Mouse (Mus musculus): ENCODE results near the gene Gm11549. TPM values are rescaled to one million over a fixed set of nuclear protein-coding genes. Genes with fewer than 3 reads are reported as not detected.

The Gm11549 gene
- polyA plus RNA-seq, 1 experiment = not detected

DNA sequence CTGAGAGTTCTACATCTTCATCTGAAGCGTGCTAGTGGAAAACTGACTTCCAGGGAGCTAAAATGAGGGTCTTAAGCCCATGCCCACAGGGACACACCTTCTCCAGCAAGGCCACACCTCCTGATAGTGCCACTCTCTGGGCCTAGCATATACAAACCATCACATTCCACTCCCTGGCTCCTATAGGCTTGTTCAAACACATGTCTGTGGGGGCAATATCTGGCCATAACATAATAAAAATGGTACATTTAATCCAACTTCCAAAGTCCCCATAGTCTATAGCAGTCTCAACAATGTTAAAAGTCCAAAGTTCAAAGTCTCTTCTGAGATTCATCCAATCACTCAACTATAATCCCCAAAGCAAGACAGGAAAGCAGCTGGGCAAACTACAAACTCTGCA, 36.0 kb upstream of the Gm11549 start:
- Histone ChIP-seq H3K79me2 (ENCODE audit: control insufficient read depth, insufficient read depth) (peaks cover 7% of the 10 kb centered on the region), H3K27me3 (ENCODE audit: control insufficient read depth, insufficient read depth, insufficient read length) (no peaks in the 10 kb centered on the region), H3K36me3 (ENCODE audit: control insufficient read depth, insufficient read depth) (peaks cover 25% of the 10 kb centered on the region), H3ac (ENCODE audit: control insufficient read depth, insufficient read length) (no peak overlapping the region), H3K4me2 (ENCODE audit: low read depth) (no peak overlapping the region), H3K4me3 (no peak overlapping the region)
- no peak for TF ChIP-seq TCF3 (IDR thresholded peaks at IDR 0.05; ENCODE audit: insufficient read length, low read depth)
- no peak for TF ChIP-seq TCF12 (IDR thresholded peaks at IDR 0.05; ENCODE audit: insufficient read depth, poor library complexity, severe bottlenecking)
- no peak for TF ChIP-seq POLR2A (IDR thresholded peaks at IDR 0.05; ENCODE audit: insufficient read length, low read depth)
- TF ChIP-seq MAX (IDR thresholded peaks at IDR 0.05; ENCODE audit: low read depth) = no peak
- no peak for TF ChIP-seq USF1 (IDR thresholded peaks at IDR 0.05; ENCODE audit: low read depth)
- TF ChIP-seq POLR2AphosphoS2 (IDR thresholded peaks at IDR 0.05; ENCODE audit: insufficient read length, low read depth) = no peak
- TF ChIP-seq MYOD1 (IDR thresholded peaks at IDR 0.05; ENCODE audit: control insufficient read depth in 1 of 3, insufficient read length in 2 of 3, low read depth in 2 of 3) = no peak
- TF ChIP-seq REST (IDR thresholded peaks at IDR 0.05; ENCODE audit: insufficient read depth, insufficient read length) = no peak
- TF ChIP-seq MYOG (IDR thresholded peaks at IDR 0.05; ENCODE audit: control insufficient read depth in 1 of 3, insufficient read depth in 1 of 3, insufficient read length in 2 of 3, low read depth in 2 of 3) = no peak
- no peak for TF ChIP-seq SRF (IDR thresholded peaks at IDR 0.05; ENCODE audit: control insufficient read depth, insufficient read length, low read depth)
- no peak for TF ChIP-seq CEBPB (IDR thresholded peaks at IDR 0.05; ENCODE audit: insufficient read depth, poor library complexity, severe bottlenecking)
- TF ChIP-seq E2F4 (IDR thresholded peaks at IDR 0.05; ENCODE audit: insufficient read depth) = no peak

DNA sequence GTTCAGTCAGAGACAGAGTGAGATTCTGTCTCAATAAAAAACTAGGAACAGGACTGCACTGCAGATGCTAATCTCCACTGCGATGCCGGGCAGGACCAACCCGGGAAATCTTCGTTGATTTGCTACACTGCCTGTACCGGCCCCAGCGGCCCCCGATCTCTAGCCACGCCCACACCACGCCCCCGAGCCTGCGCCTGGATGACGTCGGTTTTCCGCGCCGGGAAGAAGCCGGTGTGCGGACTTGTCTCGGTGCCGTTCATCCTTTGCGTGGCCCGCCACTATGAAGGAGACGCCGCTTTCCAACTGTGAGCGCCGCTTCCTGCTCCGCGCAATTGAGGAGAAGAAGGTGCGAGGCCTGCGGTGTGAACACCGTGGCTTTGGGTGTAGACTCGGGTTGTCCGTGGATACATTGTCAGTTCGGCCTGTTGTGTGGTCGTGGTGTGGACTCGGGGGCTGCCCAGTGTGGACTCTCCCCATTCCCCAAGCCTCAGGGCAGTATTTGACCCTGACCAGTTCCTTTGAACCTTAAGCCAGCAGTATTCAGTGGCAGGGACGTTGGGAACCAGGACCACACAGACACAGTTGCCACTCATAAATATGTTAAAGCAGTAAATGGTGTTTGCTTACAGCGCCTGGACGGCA, 30.9 kb upstream of the Gm11549 start, which contains the start of gene Exosc9:
Gene Exosc9 (plus strand): TSS at position 201 of the 642 bp plus-strand sequence.
- Histone ChIP-seq H3K27me3 (ENCODE audit: control insufficient read depth, insufficient read depth, insufficient read length) (no peaks in the 10 kb centered on the region), H3K79me2 (ENCODE audit: control insufficient read depth, insufficient read depth) (peaks cover 9% of the 10 kb centered on the region), H3ac (ENCODE audit: control insufficient read depth, insufficient read length) (peak within 1 kb of the TSS; percentile 79), H3K4me3 (peak within 1 kb of the TSS; percentile 89), H3K4me2 (ENCODE audit: low read depth) (peak within 1 kb of the TSS; percentile 99), H3K36me3 (ENCODE audit: control insufficient read depth, insufficient read depth) (peaks cover 17% of the 10 kb centered on the region)
- TF ChIP-seq SRF (IDR thresholded peaks at IDR 0.05; ENCODE audit: control insufficient read depth, insufficient read length, low read depth) (peak; percentile 69), REST (IDR thresholded peaks at IDR 0.05; ENCODE audit: insufficient read depth, insufficient read length) (no peak), POLR2AphosphoS2 (IDR thresholded peaks at IDR 0.05; ENCODE audit: insufficient read length, low read depth) (peak; percentile 74), POLR2A (IDR thresholded peaks at IDR 0.05; ENCODE audit: insufficient read length, low read depth) (peak; percentile 65)

DNA sequence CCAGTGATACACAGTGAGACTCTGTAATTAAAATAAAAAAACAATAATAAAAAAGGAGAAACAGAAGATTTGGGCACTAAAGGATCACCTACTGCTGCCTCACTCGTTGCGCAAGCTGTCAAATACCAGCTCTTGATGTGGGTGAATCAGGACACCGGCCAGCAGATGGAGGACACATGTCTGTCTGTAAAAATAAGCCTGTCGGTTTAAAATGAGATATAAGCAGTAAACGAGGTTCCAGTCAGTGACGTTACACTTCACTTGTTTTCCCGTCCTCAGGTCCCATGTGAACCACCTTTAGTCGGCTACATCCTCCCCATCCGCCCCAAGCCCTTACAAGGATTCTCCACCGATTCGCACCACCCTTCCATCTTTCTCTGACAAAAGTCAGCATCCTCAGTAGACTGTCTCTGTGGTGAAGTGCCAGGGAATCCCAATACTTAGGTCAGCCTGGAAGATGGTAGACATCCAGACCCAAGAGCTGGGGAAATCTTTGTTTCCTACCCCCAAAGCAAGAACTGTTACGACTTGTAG, 30.3 kb upstream of the Gm11549 start:
- TF ChIP-seq MYOD1 (IDR thresholded peaks at IDR 0.05; ENCODE audit: control insufficient read depth in 1 of 3, insufficient read length in 2 of 3, low read depth in 2 of 3) (no peak), MYOG (IDR thresholded peaks at IDR 0.05; ENCODE audit: control insufficient read depth in 1 of 3, insufficient read depth in 1 of 3, insufficient read length in 2 of 3, low read depth in 2 of 3) (no peak), REST (IDR thresholded peaks at IDR 0.05; ENCODE audit: insufficient read depth, insufficient read length) (no peak), TCF3 (IDR thresholded peaks at IDR 0.05; ENCODE audit: insufficient read length, low read depth) (no peak), TCF12 (IDR thresholded peaks at IDR 0.05; ENCODE audit: insufficient read depth, poor library complexity, severe bottlenecking) (no peak), POLR2A (IDR thresholded peaks at IDR 0.05; ENCODE audit: insufficient read length, low read depth) (no peak), USF1 (IDR thresholded peaks at IDR 0.05; ENCODE audit: low read depth) (no peak), CEBPB (IDR thresholded peaks at IDR 0.05; ENCODE audit: insufficient read depth, poor library complexity, severe bottlenecking) (no peak), SRF (IDR thresholded peaks at IDR 0.05; ENCODE audit: control insufficient read depth, insufficient read length, low read depth) (no peak), E2F4 (IDR thresholded peaks at IDR 0.05; ENCODE audit: insufficient read depth) (no peak), MAX (IDR thresholded peaks at IDR 0.05; ENCODE audit: low read depth) (no peak), POLR2AphosphoS2 (IDR thresholded peaks at IDR 0.05; ENCODE audit: insufficient read length, low read depth) (no peak)
- Histone ChIP-seq H3K79me2 (ENCODE audit: control insufficient read depth, insufficient read depth) (peaks cover 9% of the 10 kb centered on the region), H3K36me3 (ENCODE audit: control insufficient read depth, insufficient read depth) (peaks cover 17% of the 10 kb centered on the region), H3K4me2 (ENCODE audit: low read depth) (peak overlapping the region; percentile 99), H3ac (ENCODE audit: control insufficient read depth, insufficient read length) (peak overlapping the region; percentile 79), H3K27me3 (ENCODE audit: control insufficient read depth, insufficient read depth, insufficient read length) (no peaks in the 10 kb centered on the region), H3K4me3 (peak overlapping the region; percentile 89)

DNA sequence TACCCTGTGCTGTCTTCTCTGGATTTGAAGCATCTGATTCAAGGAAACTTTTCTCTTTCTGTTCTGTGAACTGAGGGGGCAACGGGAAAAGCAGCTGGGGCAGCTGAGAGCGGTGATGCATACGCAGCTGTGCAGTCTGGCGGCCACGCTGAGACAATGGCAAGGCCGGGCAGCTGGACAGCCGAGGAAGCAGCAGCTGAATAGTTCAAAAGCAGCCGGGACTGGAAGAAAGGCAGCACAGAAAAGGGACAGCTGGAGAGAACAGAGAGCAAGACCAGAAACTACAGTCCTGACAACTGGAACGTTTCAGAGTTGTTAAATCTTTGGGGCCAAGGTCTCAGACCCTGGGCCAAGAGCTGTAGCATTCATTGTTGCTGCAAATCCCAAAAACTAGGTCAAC, 29.7 kb upstream of the Gm11549 start:
- peak overlapping the region; percentile 89 for H3K4me3 ChIP-seq

More for the DNA sequence above, 29.7 kb upstream of the Gm11549 start:
- Histone ChIP-seq H3K79me2 (ENCODE audit: control insufficient read depth, insufficient read depth) (peaks cover 9% of the 10 kb centered on the region), H3K36me3 (ENCODE audit: control insufficient read depth, insufficient read depth) (peaks cover 16% of the 10 kb centered on the region), H3ac (ENCODE audit: control insufficient read depth, insufficient read length) (peak overlapping the region; percentile 79), H3K27me3 (ENCODE audit: control insufficient read depth, insufficient read depth, insufficient read length) (no peaks in the 10 kb centered on the region), H3K4me2 (ENCODE audit: low read depth) (peak overlapping the region; percentile 99)
- TF ChIP-seq POLR2AphosphoS2 (IDR thresholded peaks at IDR 0.05; ENCODE audit: insufficient read length, low read depth) = no peak
- TF ChIP-seq TCF3 (IDR thresholded peaks at IDR 0.05; ENCODE audit: insufficient read length, low read depth) = peak; percentile 98
- peak; percentile 77 to 96 (median 95) for TF ChIP-seq MYOD1 (IDR thresholded peaks at IDR 0.05; ENCODE audit: control insufficient read depth in 1 of 3, insufficient read length in 2 of 3, low read depth in 2 of 3)
- TF ChIP-seq SRF (IDR thresholded peaks at IDR 0.05; ENCODE audit: control insufficient read depth, insufficient read length, low read depth) = no peak
- TF ChIP-seq E2F4 (IDR thresholded peaks at IDR 0.05; ENCODE audit: insufficient read depth) = no peak
- TF ChIP-seq CEBPB (IDR thresholded peaks at IDR 0.05; ENCODE audit: insufficient read depth, poor library complexity, severe bottlenecking) = no peak
- TF ChIP-seq MYOG (IDR thresholded peaks at IDR 0.05; ENCODE audit: control insufficient read depth in 1 of 3, insufficient read depth in 1 of 3, insufficient read length in 2 of 3, low read depth in 2 of 3) = peak; percentile 95 to 98 (median 97)
- TF ChIP-seq TCF12 (IDR thresholded peaks at IDR 0.05; ENCODE audit: insufficient read depth, poor library complexity, severe bottlenecking) = peak; percentile 98
- TF ChIP-seq USF1 (IDR thresholded peaks at IDR 0.05; ENCODE audit: low read depth) = no peak
- no peak for TF ChIP-seq REST (IDR thresholded peaks at IDR 0.05; ENCODE audit: insufficient read depth, insufficient read length)
- TF ChIP-seq POLR2A (IDR thresholded peaks at IDR 0.05; ENCODE audit: insufficient read length, low read depth) = no peak

Data from myocyte (in vitro differentiated cells).